Mouse (Mus musculus) cerebellum, adult 2 months (tissue): ENCODE results near the gene Gm49387. TPM values are rescaled to one million over a fixed set of nuclear protein-coding genes. Genes with fewer than 3 reads are reported as not detected.

Experiments used
- DNase-seq, 2 experiments: peaks; one replicate each; pipeline ENCODE4 v3.0.0; 2021
- H3K27ac ChIP-seq: fragments of 200-500 bp; 2 replicates; pipeline ENCODE4 v1.5.1; 2012; ENCODE audit warnings: low read length, control low read depth, inconsistent platforms; ENCODE audit not compliant: insufficient read depth
- H3K27me3 ChIP-seq: fragments of 200-500 bp; 2 replicates; pipeline ENCODE4 v1.6.1; 2012; ENCODE audit warnings: inconsistent platforms, mild to moderate bottlenecking, low read length, moderate library complexity; ENCODE audit not compliant: control insufficient read depth, insufficient read depth
- H3K4me1 ChIP-seq: fragments of 200-500 bp; 2 replicates; pipeline ENCODE4 v1.6.1; 2011; ENCODE audit warnings: low read length; ENCODE audit not compliant: control insufficient read depth, insufficient read depth
- H3K4me3 ChIP-seq: fragments of 200-500 bp; replicated peaks from 2 replicates; pipeline ENCODE3; 2011; ENCODE audit warnings: mild to moderate bottlenecking, low read depth, low read length, control low read depth; ENCODE audit not compliant: insufficient read depth
- CTCF ChIP-seq: fragments of 200-500 bp; IDR thresholded peaks from 2 replicates; pipeline ENCODE4 v1.5.1; 2011; ENCODE audit warnings: low read depth, mild to moderate bottlenecking, control low read depth, low read length, moderate library complexity, borderline replicate concordance; ENCODE audit not compliant: insufficient read depth
- POLR2A ChIP-seq: fragments of 200-500 bp; IDR thresholded peaks from 2 replicates; pipeline ENCODE4 v1.6.1; 2011; ENCODE audit warnings: low read length, control low read depth, borderline replicate concordance; ENCODE audit not compliant: insufficient read depth
- WGBS: fragments of 180-500 bp; shearing (Covaris S2); methylation state at CpG from one replicate; pipeline ENCODE4 v1.1.7; 2018; 5-methylcytosine and 5-hydroxymethylcytosine counted together
- polyA plus RNA-seq: library from polyadenylated mRNA; depleted of rRNA; stranded (reverse); fragments of >200 nt; gene quantifications from 2 replicates; pipeline ENCODE4 v1.2.3, GENCODE M21; 2012

The Gm49387 gene
- polyA plus RNA-seq, 1 experiment = not detected

- Histone ChIP-seq H3K4me3 (no peak overlapping the region), H3K4me1 (no peaks in the 10 kb centered on the region), H3K27ac (no peak overlapping the region), H3K27me3 (no peaks in the 10 kb centered on the region)
- WGBS = 77% methylated on average over 11 of the region's 11 CpGs
- no peak for DNase-seq
- TF ChIP-seq CTCF (no peak), POLR2A (no peak)
These were observed 96.7 kb downstream of the Gm49387 start for GRCm38 (mm10) chr14:31543885-31544442.

- TF ChIP-seq CTCF (no peak), POLR2A (no peak)
- peak overlapping the region; percentile 4; the same call in 1 of the 2 replicates for H3K27ac ChIP-seq
- peak; percentile 64 to 84 for DNase-seq
- 4% methylated on average over 6 of the region's 6 CpGs for WGBS
- no peaks in the 10 kb centered on the region for H3K27me3 ChIP-seq
- H3K4me1 ChIP-seq = peaks cover 10% of the 10 kb centered on the region
- H3K4me3 ChIP-seq = no peak overlapping the region
These were observed 103.4 kb downstream of the Gm49387 start for GRCm38 (mm10) chr14:31537298-31537697.

- no peak overlapping the region for H3K27ac ChIP-seq
- no peak overlapping the region for H3K4me3 ChIP-seq
- H3K4me1 ChIP-seq = peaks cover 8% of the 10 kb centered on the region
- DNase-seq = no peak
- no peaks in the 10 kb centered on the region for H3K27me3 ChIP-seq
- WGBS = 63% methylated on average over 3 of the region's 3 CpGs
- TF ChIP-seq CTCF = no peak
- no peak for TF ChIP-seq POLR2A
These were observed 108.0 kb downstream of the Gm49387 start for GRCm38 (mm10) chr14:31532656-31533055.

- Histone ChIP-seq H3K27me3 (no peaks in the 10 kb centered on the region), H3K4me3 (no peak overlapping the region), H3K27ac (no peak overlapping the region), H3K4me1 (peaks cover 3% of the 10 kb centered on the region)
- no peak for DNase-seq
- 63% methylated on average over 12 of the region's 12 CpGs for WGBS
- TF ChIP-seq CTCF (no peak), POLR2A (no peak)
These were observed 109.1 kb downstream of the Gm49387 start for GRCm38 (mm10) chr14:31531506-31532148.

GRCm38 (mm10) chr14:31530847-31531246 is 109.8 kb downstream of the Gm49387 start:
- no peak for TF ChIP-seq POLR2A
- TF ChIP-seq CTCF = no peak
- WGBS = 92% methylated on average over 4 of the region's 4 CpGs
- Histone ChIP-seq H3K4me3 (no peak overlapping the region), H3K27ac (no peak overlapping the region), H3K4me1 (no peaks in the 10 kb centered on the region), H3K27me3 (no peaks in the 10 kb centered on the region)
- no peak for DNase-seq

DNA sequence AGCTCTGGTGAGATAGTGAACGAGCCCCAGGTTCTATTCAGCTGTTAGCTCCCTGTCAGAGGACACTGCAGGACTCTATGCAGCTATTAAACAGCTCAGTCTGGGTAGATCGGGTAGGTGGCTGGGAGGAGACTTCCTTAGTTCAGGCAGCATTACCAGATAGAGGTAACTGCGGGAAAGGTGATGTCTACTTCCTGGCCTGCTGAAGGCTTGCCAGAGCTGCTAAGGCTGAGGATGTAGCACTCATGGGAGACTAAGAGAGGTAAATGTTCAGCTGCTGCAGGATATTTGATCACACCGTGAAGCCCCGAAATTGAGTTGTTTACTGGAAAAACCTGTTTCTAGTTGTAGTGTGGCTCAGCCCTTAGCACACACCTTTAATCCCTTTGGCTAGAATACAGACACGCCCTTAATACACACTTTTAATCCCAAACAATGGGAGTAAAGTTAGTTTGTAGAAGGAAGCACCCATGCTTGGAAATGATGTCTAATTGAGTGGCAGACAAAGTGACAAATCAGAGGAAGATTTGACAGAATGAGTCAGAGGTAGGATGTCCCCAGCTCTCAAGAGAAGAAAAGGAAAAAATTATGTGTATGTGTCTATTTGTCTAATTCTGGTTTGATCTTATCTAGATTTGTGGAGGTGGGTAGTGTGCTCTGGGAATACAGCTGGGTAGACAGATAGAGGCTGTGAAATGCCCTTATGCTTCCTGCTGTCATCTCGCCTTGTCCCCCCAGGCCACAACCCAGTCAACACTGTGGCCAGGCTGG is 115.5 kb downstream of the Gm49387 start:
- TF ChIP-seq POLR2A = no peak
- TF ChIP-seq CTCF = no peak
- Histone ChIP-seq H3K27me3 (no peaks in the 10 kb centered on the region), H3K27ac (no peak overlapping the region), H3K4me1 (no peaks in the 10 kb centered on the region), H3K4me3 (no peak overlapping the region)
- WGBS = 82% methylated on average over 7 of the region's 7 CpGs
- no peak for DNase-seq

GRCm38 (mm10) chr14:31521318-31521717 is 119.4 kb downstream of the Gm49387 start:
- H3K27me3 ChIP-seq = no peaks in the 10 kb centered on the region
- peak in 1 of 2 experiments; percentile 22 for DNase-seq
- no peak overlapping the region for H3K4me3 ChIP-seq
- no peak for TF ChIP-seq POLR2A
- TF ChIP-seq CTCF = no peak
- no peak overlapping the region for H3K27ac ChIP-seq
- H3K4me1 ChIP-seq = no peaks in the 10 kb centered on the region; the same call in 1 of the 2 replicates
- 70% methylated on average over 2 of the region's 2 CpGs for WGBS
